Mouse (Mus musculus) forebrain, embryonic 13.5 days (tissue): ENCODE measurements around the gene Sele. TPM values are rescaled to one million over a fixed set of nuclear protein-coding genes. Genes with fewer than 3 reads are reported as not detected.
"Not testable (repeated sequence)": the region's sequence is repeated elsewhere in the genome, so short reads cannot be mapped to it uniquely, and the experiment has no call there.

ENCODE experiments used
- ATAC-seq: fragments of 200-750 bp; cut with Nextera tagmentation; 2 replicates; pipeline ENCODE4 v1.8.0; 2017
- H3K27ac ChIP-seq: fragments of 300-500 bp; sonication (generic); 2 replicates; pipeline ENCODE4 v1.5.1; 2015; ENCODE audit warnings: inconsistent platforms, mild to moderate bottlenecking, moderate library complexity
- H3K27me3 ChIP-seq: fragments of 300-500 bp; sonication (generic); 2 replicates; pipeline ENCODE4 v1.6.1; 2015; ENCODE audit warnings: mild to moderate bottlenecking, inconsistent platforms
- H3K36me3 ChIP-seq: fragments of 300-500 bp; sonication (generic); 2 replicates; pipeline ENCODE4 v1.6.1; 2015; ENCODE audit warnings: mild to moderate bottlenecking, inconsistent platforms; ENCODE audit not compliant: poor library complexity, severe bottlenecking
- H3K4me1 ChIP-seq: fragments of 300-500 bp; sonication (generic); 2 replicates; pipeline ENCODE4 v1.6.1; 2015; ENCODE audit warnings: inconsistent platforms
- H3K4me2 ChIP-seq: fragments of 300-500 bp; sonication (generic); 2 replicates; pipeline ENCODE4 v1.6.1; 2015; ENCODE audit warnings: inconsistent platforms, mild to moderate bottlenecking, moderate library complexity
- H3K4me3 ChIP-seq: fragments of 300-500 bp; sonication (generic); 2 replicates; pipeline ENCODE4 v1.5.1; 2015; ENCODE audit warnings: mild to moderate bottlenecking, inconsistent platforms
- H3K9ac ChIP-seq: fragments of 300-500 bp; sonication (generic); 2 replicates; pipeline ENCODE4 v1.6.1; 2015; ENCODE audit warnings: mild to moderate bottlenecking, inconsistent platforms
- H3K9me3 ChIP-seq: fragments of 300-500 bp; sonication (generic); replicated peaks from 2 replicates; pipeline ENCODE4 v1.6.1; 2016; ENCODE audit warnings: inconsistent platforms
- WGBS: fragments of 180-500 bp; shearing (Covaris S2); methylation state at CpG from one replicate; pipeline ENCODE4 v1.1.7; 2015; 5-methylcytosine and 5-hydroxymethylcytosine counted together
- polyA plus RNA-seq: library from polyadenylated mRNA; unstranded; fragments of >200 nt; fragmentation: Nextera tagmentation; extraction: Ambion mirVana; gene quantifications from 2 replicates; pipeline ENCODE4 v1.2.1, GENCODE M21; 2015

Gene Sele
- polyA plus RNA-seq: not detected in 2 replicates

DNA sequence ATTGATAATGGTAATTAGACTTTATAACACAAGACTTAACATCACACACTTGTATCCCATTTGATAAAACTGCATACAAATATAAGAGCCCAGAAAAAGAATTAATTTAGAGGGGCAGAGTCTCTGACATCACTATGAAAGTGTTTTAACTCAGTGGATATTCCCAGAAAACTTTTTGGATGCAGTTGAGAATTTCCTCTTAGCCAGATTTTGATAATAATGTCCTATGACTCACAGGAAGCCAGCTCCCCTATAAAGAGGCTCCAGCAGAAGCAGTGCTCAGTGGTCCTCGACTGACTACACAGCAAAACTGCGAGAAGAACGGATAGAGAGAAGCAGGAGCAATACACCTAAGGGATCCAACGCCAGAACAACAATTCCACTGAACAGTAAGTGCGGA, at the start of gene Sele:
Gene Sele, plus strand, starts transcription at position 301 of the 400 bp plus-strand sequence.
- Histone ChIP-seq H3K36me3 (no peaks in the 10 kb centered on the region), H3K27ac (no peak within 1 kb of the TSS), H3K27me3 (no peaks in the 10 kb centered on the region), H3K4me1 (no peaks in the 10 kb centered on the region), H3K4me2 (no peak within 1 kb of the TSS), H3K4me3 (no peak within 1 kb of the TSS), H3K9ac (no peak within 1 kb of the TSS), H3K9me3 (no peaks in the 10 kb centered on the region)
- WGBS: 90% methylated on average over 5 of the region's 5 CpGs
- no peak for ATAC-seq

DNA sequence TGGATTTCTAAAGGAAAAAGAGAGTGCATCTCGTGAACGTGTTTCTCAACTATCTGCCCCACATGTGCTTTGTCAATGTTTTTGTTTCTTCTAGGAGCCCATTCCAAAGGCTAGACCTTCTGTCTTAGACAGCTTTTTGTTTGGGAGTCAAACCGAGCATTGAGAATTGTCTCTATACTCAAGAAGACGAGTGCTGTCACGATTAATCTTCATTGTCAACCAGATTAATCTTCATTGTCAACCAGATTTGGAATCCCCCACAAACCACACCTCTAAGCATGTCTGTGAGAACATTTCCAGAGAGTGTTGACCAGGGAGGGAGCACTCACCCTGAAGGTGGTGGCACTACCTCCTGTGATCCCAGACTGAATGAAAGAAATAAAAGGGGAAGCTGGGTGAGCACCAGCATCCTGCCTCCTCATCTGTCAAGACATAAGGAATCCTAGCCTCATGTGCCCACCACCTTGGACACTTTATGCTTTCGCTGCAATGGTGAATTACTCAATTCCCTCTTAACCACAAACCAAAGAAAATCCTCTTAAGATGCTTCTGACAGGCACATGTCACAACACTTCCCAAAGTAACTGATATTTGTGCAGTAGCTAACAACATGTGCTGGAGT, 46.1 kb upstream of the Sele start:
- Histone ChIP-seq H3K9me3 (no peaks in the 10 kb centered on the region), H3K36me3 (no peaks in the 10 kb centered on the region), H3K27me3 (no peaks in the 10 kb centered on the region), H3K9ac (no peak overlapping the region), H3K4me3 (no peak overlapping the region), H3K4me2 (no peak overlapping the region), H3K4me1 (no peaks in the 10 kb centered on the region), H3K27ac (no peak overlapping the region)
- ATAC-seq: no peak
- WGBS: 54% methylated on average over 6 of the region's 6 CpGs

DNA sequence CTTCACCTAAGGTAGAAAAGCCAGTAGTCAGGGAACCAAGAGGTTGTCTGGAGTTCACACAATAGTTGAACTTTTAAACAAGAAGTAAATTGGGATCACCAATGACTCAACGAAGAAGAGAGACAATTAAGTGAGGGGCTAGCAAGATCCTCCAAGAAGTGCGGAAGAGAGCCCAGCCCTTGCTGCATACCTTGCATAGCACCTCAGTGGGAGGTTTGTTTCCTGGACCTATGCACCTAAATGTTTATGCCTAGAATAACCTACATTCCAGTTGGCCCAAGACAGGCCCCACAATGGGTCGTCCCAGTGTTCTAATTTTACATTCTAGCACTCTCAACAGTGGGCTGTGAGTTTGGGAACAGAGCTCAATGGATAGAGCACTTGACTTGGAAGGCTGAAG, 43.7 kb upstream of the Sele start:
- Histone ChIP-seq H3K4me2 (no peak overlapping the region), H3K4me3 (no peak overlapping the region), H3K4me1 (no peaks in the 10 kb centered on the region), H3K9ac (no peak overlapping the region), H3K9me3 (no peaks in the 10 kb centered on the region), H3K27ac (no peak overlapping the region), H3K36me3 (no peaks in the 10 kb centered on the region), H3K27me3 (no peaks in the 10 kb centered on the region)
- 86% methylated on average over 3 of the region's 3 CpGs for WGBS
- ATAC-seq: no peak

DNA sequence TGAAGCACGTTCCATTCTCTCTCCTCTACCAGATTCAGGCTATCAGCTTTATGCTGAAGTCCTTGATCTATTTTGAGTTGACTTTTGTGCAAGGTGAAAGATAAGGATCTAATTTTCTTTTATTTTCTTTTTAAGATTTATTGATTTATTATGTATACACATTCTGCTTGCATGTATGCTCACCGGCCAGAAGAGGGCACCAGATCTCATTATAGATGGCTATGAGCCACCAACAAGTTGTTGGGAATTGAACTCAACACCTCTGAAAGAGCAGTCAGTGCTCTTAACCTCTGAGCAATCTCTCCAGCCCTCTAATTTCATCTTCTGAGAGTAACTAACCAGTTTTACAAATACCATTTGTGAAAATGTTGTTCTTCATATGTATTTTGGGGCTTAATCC, 38.8 kb upstream of the Sele start:
- no peaks in the 10 kb centered on the region for H3K27me3 ChIP-seq
- H3K4me3 ChIP-seq: no peak overlapping the region
- no peaks in the 10 kb centered on the region for H3K4me1 ChIP-seq
- ATAC-seq: no peak
- no peak overlapping the region for H3K4me2 ChIP-seq
- 42% methylated on average over 2 of the region's 2 CpGs for WGBS
- H3K9me3 ChIP-seq: no peaks in the 10 kb centered on the region
- H3K27ac ChIP-seq: no peak overlapping the region
- H3K9ac ChIP-seq: no peak overlapping the region
- H3K36me3 ChIP-seq: no peaks in the 10 kb centered on the region

DNA sequence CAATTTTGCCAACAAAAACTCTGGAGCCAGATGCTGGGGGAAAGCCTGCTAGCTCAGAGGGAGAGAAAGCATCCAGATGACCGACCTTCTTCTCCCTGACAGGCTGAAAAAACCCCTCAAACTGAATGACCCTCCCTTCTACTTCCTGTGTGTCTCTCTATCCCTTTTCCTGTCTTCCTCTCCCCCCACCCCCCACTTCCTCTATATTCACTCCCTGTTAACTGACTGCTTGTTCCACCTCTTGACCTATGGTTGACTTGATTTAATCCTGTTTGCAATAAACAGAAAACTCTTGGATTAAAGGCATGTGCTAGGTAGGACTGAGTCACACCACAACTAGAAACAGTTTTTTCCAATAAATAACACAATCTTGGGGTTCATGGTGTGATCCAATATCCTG, 33.4 kb upstream of the Sele start:
- no peak overlapping the region for H3K27ac ChIP-seq
- no peak for ATAC-seq
- no peaks in the 10 kb centered on the region for H3K4me1 ChIP-seq
- H3K4me2 ChIP-seq: no peak overlapping the region
- no peak overlapping the region for H3K4me3 ChIP-seq
- no peaks in the 10 kb centered on the region for H3K27me3 ChIP-seq
- WGBS: 94% methylated on average over 1 of the region's 1 CpGs
- no peaks in the 10 kb centered on the region for H3K9me3 ChIP-seq
- no peaks in the 10 kb centered on the region for H3K36me3 ChIP-seq
- no peak overlapping the region for H3K9ac ChIP-seq

DNA sequence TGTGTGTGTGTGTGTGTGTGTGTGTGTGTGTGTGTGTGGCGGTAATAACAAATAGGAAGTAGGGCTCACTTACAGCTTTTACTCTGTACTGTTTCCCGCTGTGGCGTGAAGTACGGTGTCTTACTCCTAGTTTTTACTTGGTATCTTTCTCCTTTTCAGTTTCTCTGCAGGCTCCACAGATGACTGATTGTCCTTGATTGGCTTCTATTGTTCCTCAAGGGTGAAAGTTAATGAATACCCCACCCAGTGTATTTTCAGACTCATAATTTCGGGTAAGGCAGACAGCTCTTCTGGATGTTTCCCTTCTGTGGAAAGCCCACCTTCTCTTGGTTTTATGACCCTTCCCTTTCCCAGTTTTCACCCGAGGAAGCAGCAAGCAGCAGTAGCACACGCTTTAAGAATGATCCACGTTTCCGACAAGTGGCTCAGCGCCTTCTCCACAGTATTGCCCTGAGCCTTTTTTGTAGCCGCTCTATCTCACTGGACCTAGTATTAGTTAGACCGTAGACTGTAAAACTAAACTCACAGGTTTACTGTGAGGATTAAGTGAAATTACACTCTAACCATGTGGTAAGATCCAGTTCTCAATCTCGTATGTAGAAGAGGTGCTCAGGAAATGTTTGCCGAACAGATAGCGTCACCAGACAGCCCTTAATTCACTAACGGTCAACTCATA, 29.7 kb upstream of the Sele start:
- no peaks in the 10 kb centered on the region for H3K36me3 ChIP-seq
- no peak for ATAC-seq
- no peak overlapping the region for H3K4me3 ChIP-seq
- no peaks in the 10 kb centered on the region for H3K27me3 ChIP-seq
- H3K9me3 ChIP-seq: no peaks in the 10 kb centered on the region
- H3K27ac ChIP-seq: no peak overlapping the region
- H3K9ac ChIP-seq: no peak overlapping the region
- H3K4me1 ChIP-seq: no peaks in the 10 kb centered on the region
- no peak overlapping the region for H3K4me2 ChIP-seq
- 87% methylated on average over 16 of the region's 16 CpGs for WGBS

DNA sequence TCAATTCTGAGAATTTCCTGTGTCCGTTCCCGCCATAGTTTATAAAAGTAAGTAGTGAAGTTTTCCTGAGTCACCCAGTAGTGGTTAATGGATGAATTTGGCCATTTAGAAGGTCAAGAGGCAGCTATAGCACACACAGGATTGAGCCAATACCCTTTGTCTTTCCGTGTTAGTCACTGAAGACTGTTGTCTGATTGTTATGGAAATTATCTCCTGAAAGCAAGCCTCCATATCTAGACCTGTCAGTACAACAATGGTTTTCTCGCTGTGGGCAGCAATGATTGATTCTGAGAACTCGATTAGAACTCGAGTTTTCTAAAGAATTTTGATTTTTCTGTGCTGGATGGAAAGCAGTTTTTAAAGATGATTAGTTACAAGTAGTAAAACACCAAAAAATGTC, 28.2 kb upstream of the Sele start:
- no peak for ATAC-seq
- no peak overlapping the region for H3K4me2 ChIP-seq
- no peaks in the 10 kb centered on the region for H3K4me1 ChIP-seq
- no peaks in the 10 kb centered on the region for H3K9me3 ChIP-seq
- H3K27me3 ChIP-seq: no peaks in the 10 kb centered on the region
- no peaks in the 10 kb centered on the region for H3K36me3 ChIP-seq
- H3K9ac ChIP-seq: no peak overlapping the region
- WGBS: 54% methylated on average over 6 of the region's 6 CpGs
- no peak overlapping the region for H3K27ac ChIP-seq
- no peak overlapping the region for H3K4me3 ChIP-seq

DNA sequence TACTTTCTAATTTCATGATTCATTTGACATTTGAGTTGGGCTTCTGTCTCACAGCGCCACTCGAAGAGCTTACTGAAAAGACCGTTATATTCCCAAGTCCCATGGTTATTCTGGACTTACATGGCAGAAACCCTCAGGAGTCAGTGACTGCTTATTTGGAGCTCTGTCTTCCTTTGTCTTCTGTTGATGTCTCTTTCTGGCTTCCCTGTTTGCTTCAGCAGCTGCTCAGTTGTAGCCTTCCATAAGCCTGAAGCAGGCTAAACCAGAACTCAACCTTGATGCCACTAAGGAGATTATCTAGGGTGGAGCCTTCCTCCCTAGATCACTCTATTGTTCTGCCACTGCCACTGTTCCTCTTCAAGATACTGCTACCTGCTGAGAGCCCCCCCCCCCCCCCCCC, 27.3 kb upstream of the Sele start:
- H3K27me3 ChIP-seq, H3K4me2 ChIP-seq, H3K4me1 ChIP-seq, H3K9ac ChIP-seq, H3K4me3 ChIP-seq, H3K36me3 ChIP-seq, ATAC-seq, H3K27ac ChIP-seq, H3K9me3 ChIP-seq: not testable (repeated sequence)
- WGBS: 80% methylated on average over 3 of the region's 3 CpGs

DNA sequence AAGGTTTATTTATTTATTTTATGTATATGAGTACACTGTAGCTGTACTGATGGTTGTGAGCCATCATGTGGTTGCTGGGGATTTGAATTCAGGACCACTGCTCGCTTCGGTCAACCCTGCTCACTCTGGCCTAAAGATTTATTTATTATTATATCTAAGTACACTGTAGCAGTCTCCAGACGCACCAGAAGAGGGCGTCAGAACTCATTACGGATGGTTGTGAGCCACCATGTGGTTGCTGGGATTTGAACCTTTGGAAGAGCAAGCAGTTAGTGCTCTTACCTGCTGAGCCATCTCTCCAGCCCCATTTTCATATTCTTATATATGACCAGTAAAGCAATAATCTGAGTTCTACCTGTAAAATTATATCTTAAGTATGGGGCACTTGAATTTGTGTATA, 25.9 kb upstream of the Sele start:
- H3K4me1 ChIP-seq, H3K4me3 ChIP-seq, H3K9me3 ChIP-seq, H3K27me3 ChIP-seq, H3K36me3 ChIP-seq, ATAC-seq, H3K4me2 ChIP-seq, H3K9ac ChIP-seq, H3K27ac ChIP-seq: not testable (repeated sequence)
- 89% methylated on average over 5 of the region's 5 CpGs for WGBS

DNA sequence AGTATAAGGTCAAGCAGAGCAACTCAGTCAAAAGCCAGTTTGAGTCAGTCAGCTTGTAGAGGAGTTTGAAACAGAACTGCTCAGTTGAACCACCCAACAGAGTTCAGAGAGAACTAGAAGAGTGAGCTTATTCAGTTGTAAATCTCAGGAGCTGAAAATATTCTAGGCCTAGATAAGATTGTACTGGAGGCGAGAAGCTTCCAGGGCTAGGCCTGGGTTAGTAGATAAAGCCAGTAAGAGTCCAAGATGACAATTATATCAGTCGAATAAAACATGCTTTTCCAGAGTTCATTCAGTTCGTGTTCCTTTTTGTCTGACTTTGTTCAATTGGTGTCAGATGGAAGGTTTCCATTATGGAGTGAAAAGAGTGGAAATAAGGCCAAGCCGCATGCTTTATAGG, 22.3 kb upstream of the Sele start:
- H3K4me2 ChIP-seq: no peak overlapping the region
- WGBS: 80% methylated on average over 4 of the region's 4 CpGs
- H3K27me3 ChIP-seq: no peaks in the 10 kb centered on the region
- no peaks in the 10 kb centered on the region for H3K9me3 ChIP-seq
- no peak overlapping the region for H3K4me3 ChIP-seq
- H3K4me1 ChIP-seq: no peaks in the 10 kb centered on the region
- no peak overlapping the region for H3K9ac ChIP-seq
- H3K27ac ChIP-seq: no peak overlapping the region
- no peaks in the 10 kb centered on the region for H3K36me3 ChIP-seq
- no peak for ATAC-seq

DNA sequence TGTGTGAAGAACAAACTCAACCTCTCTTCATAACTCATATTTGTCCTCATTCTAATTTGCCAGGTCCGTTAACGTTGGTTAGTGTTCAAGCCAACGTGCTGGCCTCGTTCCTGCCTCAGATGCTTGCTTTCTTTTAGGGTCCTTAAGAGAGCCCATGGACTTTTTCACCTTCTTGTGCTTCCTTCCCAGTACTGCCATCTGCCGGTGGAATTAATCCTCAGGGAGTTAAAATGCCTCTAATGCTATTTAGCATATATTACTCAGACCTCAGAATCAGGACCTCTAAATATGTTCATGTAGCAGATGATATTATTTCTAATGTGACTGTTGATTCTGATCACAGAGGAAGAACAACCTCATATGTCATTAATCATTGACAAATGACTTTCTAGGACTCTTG, 20.6 kb upstream of the Sele start:
- 61% methylated on average over 5 of the region's 5 CpGs for WGBS
- Histone ChIP-seq H3K27me3 (no peaks in the 10 kb centered on the region), H3K4me2 (no peak overlapping the region), H3K4me3 (no peak overlapping the region), H3K9me3 (no peaks in the 10 kb centered on the region), H3K9ac (no peak overlapping the region), H3K27ac (no peak overlapping the region), H3K36me3 (no peaks in the 10 kb centered on the region), H3K4me1 (no peaks in the 10 kb centered on the region)
- no peak for ATAC-seq

DNA sequence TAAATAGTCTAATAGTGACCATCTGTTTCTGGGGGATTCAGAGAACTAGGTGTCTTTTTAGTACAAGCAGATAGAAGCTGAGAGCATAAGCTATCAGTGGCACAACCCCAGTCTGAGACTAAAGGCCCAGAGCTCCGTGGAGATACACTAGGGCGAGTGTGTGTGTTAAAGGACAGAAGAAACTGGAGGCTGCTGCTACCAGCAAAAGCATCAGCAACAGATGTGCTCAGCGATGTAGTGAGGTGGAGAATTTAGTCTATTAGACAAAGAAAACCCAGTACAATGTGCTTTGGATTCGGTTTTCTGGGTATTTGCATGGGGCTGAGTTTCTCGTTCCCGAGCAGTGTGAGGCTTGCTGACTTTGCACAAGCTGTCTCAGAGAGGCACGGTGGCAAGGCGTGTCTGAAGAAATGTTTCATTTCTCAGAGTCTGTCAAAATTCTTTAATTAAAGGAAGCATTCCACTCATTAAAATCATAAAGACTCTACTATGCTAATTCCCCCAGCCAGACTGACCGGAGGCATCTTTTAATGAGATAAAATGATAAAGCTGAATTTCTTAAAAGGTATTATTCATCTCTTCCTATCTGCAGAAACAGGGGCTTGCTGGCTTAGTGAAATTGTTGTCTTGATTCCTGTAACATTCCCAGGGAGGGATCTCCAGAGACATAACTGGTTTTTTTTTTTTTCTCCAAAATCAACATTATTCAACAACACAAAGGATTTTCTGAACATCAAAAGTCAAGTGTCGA, 7.5 kb upstream of the Sele start:
- Histone ChIP-seq H3K9me3 (no peaks in the 10 kb centered on the region), H3K4me3 (no peak overlapping the region), H3K4me1 (no peaks in the 10 kb centered on the region), H3K27me3 (no peaks in the 10 kb centered on the region), H3K27ac (no peak overlapping the region), H3K36me3 (no peaks in the 10 kb centered on the region), H3K9ac (no peak overlapping the region), H3K4me2 (no peak overlapping the region)
- 78% methylated on average over 10 of the region's 10 CpGs for WGBS
- ATAC-seq: no peak
